Mouse (Mus musculus): Measurements from ENCODE around the gene Gstm4. TPM values are rescaled to one million over a fixed set of nuclear protein-coding genes. Genes with fewer than 3 reads are reported as not detected.
"Not testable (repeated sequence)": the region's sequence is repeated elsewhere in the genome, so short reads cannot be mapped to it uniquely, and the experiment has no call there.

Gstm4 gene
- polyA plus RNA-seq, 1 experiment from 2014 or later, result 16.0 TPM

- Histone ChIP-seq H3K4me1 (ENCODE audit: insufficient read depth) (peaks cover 5% of the 10 kb centered on the region), H3K4me3 (ENCODE audit: low read depth, low read length) (peak within 1 kb of the TSS; percentile 40), H3K4me2 (peak within 1 kb of the TSS; percentile 80), H3K9me3 (ENCODE audit: low read depth, low read length) (no peaks in the 10 kb centered on the region), H3K27ac (ENCODE audit: low read depth) (peak within 1 kb of the TSS; percentile 92), H3K9ac (peak within 1 kb of the TSS; percentile 56), H3K27me3 (ENCODE audit: insufficient read depth, low read length) (no peaks in the 10 kb centered on the region), H3K36me3 (ENCODE audit: insufficient read depth) (no peaks in the 10 kb centered on the region)
- TF ChIP-seq CTCF (IDR thresholded peaks at IDR 0.05; ENCODE audit: low read depth), result peak; percentile 95
- ATAC-seq (ENCODE audit: insufficient read depth) (peak; percentile 99), DNase-seq (peak; percentile 98)
- WGBS, result under 1% methylated on average over 31 of the region's 31 CpGs
Measured at GRCm38 (mm10) chr3:108017473-108018189, 27.1 kb downstream of the Gstm4 start, which contains the start of gene Gstm1. Gene Gstm1 (minus strand): TSS chr3:108017973.

GRCm38 (mm10) chr3:108016468-108016867 lies 28.2 kb downstream of the Gstm4 start:
- H3K4me2 ChIP-seq, result peak overlapping the region; percentile 80; the same call in 1 of the 2 replicates
- H3K4me1 ChIP-seq (ENCODE audit: insufficient read depth); H3K27ac ChIP-seq (ENCODE audit: low read depth); ATAC-seq (ENCODE audit: insufficient read depth); DNase-seq; H3K9ac ChIP-seq; H3K4me3 ChIP-seq (ENCODE audit: low read depth, low read length); H3K27me3 ChIP-seq (ENCODE audit: insufficient read depth, low read length); H3K36me3 ChIP-seq (ENCODE audit: insufficient read depth); H3K9me3 ChIP-seq (ENCODE audit: low read depth, low read length): not testable (repeated sequence)
- 86% methylated on average over 5 of the region's 5 CpGs for WGBS

- Histone ChIP-seq H3K36me3 (ENCODE audit: insufficient read depth) (no peaks in the 10 kb centered on the region), H3K4me2 (no peak overlapping the region), H3K27ac (ENCODE audit: low read depth) (no peak overlapping the region), H3K9me3 (ENCODE audit: low read depth, low read length) (no peaks in the 10 kb centered on the region), H3K4me1 (ENCODE audit: insufficient read depth) (peaks cover 5% of the 10 kb centered on the region), H3K27me3 (ENCODE audit: insufficient read depth, low read length) (no peaks in the 10 kb centered on the region), H3K4me3 (ENCODE audit: low read depth, low read length) (no peak overlapping the region), H3K9ac (no peak overlapping the region)
- no peak for ATAC-seq (ENCODE audit: insufficient read depth)
- TF ChIP-seq CTCF (IDR thresholded peaks at IDR 0.05; ENCODE audit: low read depth), result no peak
- no peak for DNase-seq
- WGBS, result 87% methylated on average over 2 of the region's 2 CpGs
Measured at GRCm38 (mm10) chr3:108014974-108015346, 29.7 kb downstream of the Gstm4 start.

GRCm38 (mm10) chr3:108014098-108014973 lies 30.4 kb downstream of the Gstm4 start:
- no peak for TF ChIP-seq CTCF (IDR thresholded peaks at IDR 0.05; ENCODE audit: low read depth)
- no peak for ATAC-seq (ENCODE audit: insufficient read depth)
- H3K9ac ChIP-seq, result no peak overlapping the region
- H3K9me3 ChIP-seq (ENCODE audit: low read depth, low read length), result no peaks in the 10 kb centered on the region
- H3K27me3 ChIP-seq (ENCODE audit: insufficient read depth, low read length), result no peaks in the 10 kb centered on the region
- peaks cover 5% of the 10 kb centered on the region for H3K4me1 ChIP-seq (ENCODE audit: insufficient read depth)
- H3K4me3 ChIP-seq (ENCODE audit: low read depth, low read length), result no peak overlapping the region
- DNase-seq, result no peak
- no peak overlapping the region for H3K4me2 ChIP-seq
- no peak overlapping the region for H3K27ac ChIP-seq (ENCODE audit: low read depth)
- WGBS, result 67% methylated on average over 8 of the region's 8 CpGs
- H3K36me3 ChIP-seq (ENCODE audit: insufficient read depth), result no peaks in the 10 kb centered on the region

DNA sequence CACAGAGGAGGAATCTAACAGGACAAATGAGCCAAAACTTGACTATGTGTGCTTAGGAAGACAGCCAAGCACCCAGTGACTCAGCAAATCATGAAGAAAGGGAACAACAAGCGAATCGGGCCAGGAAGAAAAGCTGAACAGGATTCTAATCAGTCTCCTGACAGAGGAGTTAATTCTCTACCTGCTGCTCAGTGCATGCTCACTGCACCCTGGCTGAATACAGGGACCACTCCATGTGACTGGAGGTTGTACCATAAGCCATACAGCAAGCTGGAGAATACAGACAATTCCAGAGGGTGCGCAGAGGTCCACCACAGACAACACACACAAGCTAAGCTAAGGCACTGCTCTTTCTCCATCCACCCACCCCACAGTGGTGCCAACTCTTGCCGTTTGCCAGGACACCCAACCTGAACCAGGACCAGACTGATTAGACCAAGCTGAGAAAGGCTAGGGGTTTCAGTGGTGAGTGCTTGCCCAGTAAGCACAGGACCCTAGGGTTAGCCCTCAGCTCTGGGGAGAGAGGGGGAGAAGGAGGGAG lies 31.3 kb downstream of the Gstm4 start:
- Histone ChIP-seq H3K9me3 (ENCODE audit: low read depth, low read length) (no peaks in the 10 kb centered on the region), H3K27me3 (ENCODE audit: insufficient read depth, low read length) (no peaks in the 10 kb centered on the region), H3K4me2 (no peak overlapping the region), H3K4me3 (ENCODE audit: low read depth, low read length) (no peak overlapping the region), H3K4me1 (ENCODE audit: insufficient read depth) (peaks cover 2% of the 10 kb centered on the region), H3K9ac (no peak overlapping the region), H3K27ac (ENCODE audit: low read depth) (no peak overlapping the region), H3K36me3 (ENCODE audit: insufficient read depth) (no peaks in the 10 kb centered on the region)
- peak; percentile 21 for DNase-seq
- TF ChIP-seq CTCF (IDR thresholded peaks at IDR 0.05; ENCODE audit: low read depth), result no peak
- 67% methylated on average over 4 of the region's 4 CpGs for WGBS
- no peak for ATAC-seq (ENCODE audit: insufficient read depth)

DNA sequence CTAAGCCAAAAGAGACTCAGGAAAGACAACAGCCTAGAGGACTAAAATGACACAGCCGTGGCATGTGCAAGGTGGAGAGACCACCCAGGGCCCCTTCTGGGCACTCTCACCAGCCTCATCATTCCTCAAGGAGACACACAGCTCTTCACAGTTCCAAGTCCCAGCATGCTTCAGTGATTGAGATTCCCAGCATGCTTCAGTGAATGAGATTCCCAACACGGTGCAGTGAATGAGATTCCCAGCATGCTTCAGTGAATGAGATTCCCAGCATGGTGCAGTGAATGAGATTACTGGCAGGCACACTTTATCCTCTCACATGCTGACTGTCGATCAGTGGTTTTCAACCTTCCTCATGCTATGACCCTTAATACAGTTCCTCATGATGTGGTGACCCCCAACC lies 33.1 kb downstream of the Gstm4 start:
- WGBS, result 64% methylated on average over 3 of the region's 3 CpGs
- no peaks in the 10 kb centered on the region for H3K36me3 ChIP-seq (ENCODE audit: insufficient read depth)

DNA sequence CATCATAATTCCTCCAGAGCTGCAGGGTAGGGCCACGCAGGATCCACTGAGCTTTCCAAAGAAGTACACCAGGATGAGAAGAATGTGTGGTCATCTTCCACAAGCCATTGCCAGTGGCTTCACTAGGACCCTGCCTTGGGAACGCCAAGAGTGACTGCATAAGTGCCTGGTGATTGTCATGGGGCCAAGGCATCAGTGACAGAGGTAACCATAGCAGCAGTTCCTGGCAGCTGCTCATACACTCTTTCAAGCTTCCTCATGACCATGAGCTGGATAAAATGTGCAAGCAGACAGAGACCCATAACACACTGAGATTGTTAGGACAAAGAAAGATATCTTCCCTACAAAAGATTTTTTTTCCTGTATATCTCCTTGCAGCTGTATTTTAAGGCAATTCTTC lies 34.4 kb downstream of the Gstm4 start:
- no peaks in the 10 kb centered on the region for H3K36me3 ChIP-seq (ENCODE audit: insufficient read depth)
- WGBS, result 45% methylated on average over 2 of the region's 2 CpGs
- DNase-seq (peak; percentile 57), ATAC-seq (ENCODE audit: insufficient read depth) (0 out of 2 replicates have a peak, but pooled peaks have one; percentile 44)
- no peak overlapping the region for H3K4me2 ChIP-seq
- no peak overlapping the region for H3K9ac ChIP-seq
- no peak overlapping the region for H3K4me3 ChIP-seq (ENCODE audit: low read depth, low read length)
- no peaks in the 10 kb centered on the region for H3K27me3 ChIP-seq (ENCODE audit: insufficient read depth, low read length)
- no peak overlapping the region for H3K27ac ChIP-seq (ENCODE audit: low read depth)
- H3K4me1 ChIP-seq (ENCODE audit: insufficient read depth), result no peaks in the 10 kb centered on the region
- no peaks in the 10 kb centered on the region for H3K9me3 ChIP-seq (ENCODE audit: low read depth, low read length)
- TF ChIP-seq CTCF (IDR thresholded peaks at IDR 0.05; ENCODE audit: low read depth), result no peak

More for the DNA sequence above, 33.1 kb downstream of the Gstm4 start:
- Histone ChIP-seq H3K4me2 (no peak overlapping the region), H3K27ac (ENCODE audit: low read depth) (no peak overlapping the region), H3K4me1 (ENCODE audit: insufficient read depth) (no peaks in the 10 kb centered on the region), H3K27me3 (ENCODE audit: insufficient read depth, low read length) (no peaks in the 10 kb centered on the region), H3K9me3 (ENCODE audit: low read depth, low read length) (no peaks in the 10 kb centered on the region), H3K4me3 (ENCODE audit: low read depth, low read length) (no peak overlapping the region), H3K9ac (no peak overlapping the region; the same call in 1 of the 2 replicates)
- no peak for ATAC-seq (ENCODE audit: insufficient read depth)
- TF ChIP-seq CTCF (IDR thresholded peaks at IDR 0.05; ENCODE audit: low read depth), result no peak
- no peak for DNase-seq

Data from lung, embryonic 14.5 days (tissue).